Mouse (Mus musculus) kidney, adult 18-20 months (tissue): ENCODE results near the gene Olfr312.

ENCODE experiments used
- DNase-seq: peaks from one replicate; pipeline ENCODE4 v3.0.0; 2021

Olfr312 gene

DNA sequence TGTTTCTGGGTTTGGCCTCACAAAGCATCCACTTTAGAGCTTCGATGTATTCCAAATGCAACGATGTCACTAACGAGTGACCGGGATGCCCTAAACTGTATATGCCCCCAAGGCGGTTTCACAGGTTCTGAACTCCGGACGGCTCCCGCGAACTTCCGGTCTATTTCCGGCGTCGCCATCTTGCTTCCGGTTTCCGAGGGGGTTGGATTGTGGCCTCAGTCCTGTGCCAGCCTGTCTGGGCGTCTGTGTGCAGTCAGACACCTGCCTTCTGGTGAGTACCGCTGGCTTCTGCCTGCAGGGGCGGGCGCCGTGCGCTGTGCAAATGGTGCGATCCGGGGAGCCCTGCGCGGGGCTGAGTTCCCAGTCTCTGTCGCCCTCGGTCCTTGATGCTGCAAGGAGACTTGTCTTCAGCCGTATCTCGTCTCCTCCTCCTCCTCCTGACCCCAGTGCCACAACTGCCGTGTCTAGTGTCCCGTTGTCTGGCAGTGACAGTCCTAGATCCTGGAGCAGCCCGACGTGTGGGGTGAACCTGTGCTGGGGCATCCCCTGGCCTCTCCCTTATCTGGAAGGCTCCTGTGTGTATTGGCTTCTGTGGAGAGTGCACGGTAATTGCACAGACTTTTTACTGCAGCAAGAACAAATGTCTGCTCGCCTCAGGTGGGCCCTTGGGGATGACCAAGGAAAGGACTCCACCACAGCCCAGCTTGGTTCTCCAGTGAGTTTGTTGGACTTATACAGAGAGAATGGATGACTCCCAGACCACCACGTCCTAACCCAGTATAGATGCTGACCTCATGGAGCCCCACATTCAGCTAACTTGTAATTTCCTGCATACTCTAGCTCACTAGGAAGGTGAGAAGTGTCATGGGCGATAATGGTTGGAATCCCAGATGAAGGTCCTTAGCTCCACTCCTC, 38.3 kb downstream of the Olfr312 start, which contains the start of gene 2810021J22Rik:
Gene 2810021J22Rik (plus strand): TSS at position 178 of the 915 bp plus-strand sequence.
- DNase-seq = peak; percentile 84

DNA sequence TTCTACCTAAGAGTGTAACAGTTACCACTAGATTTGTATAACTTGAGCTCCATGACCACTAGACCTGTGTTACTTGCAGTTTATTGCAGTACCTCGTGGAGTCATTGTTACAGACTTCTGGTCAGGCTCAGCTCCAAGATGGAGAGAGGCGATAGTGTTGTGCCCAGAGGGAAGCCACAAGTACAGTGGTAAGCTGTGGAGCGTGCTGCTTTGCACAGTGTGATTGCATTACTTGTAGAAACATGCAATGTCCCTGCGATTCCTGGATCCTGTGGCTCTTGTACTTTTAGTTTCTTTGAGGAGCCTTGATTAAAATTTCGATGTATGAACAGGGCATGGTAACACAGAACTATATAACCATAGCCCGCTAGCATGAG, 38.9 kb downstream of the Olfr312 start:
- DNase-seq = peak; percentile 10

DNA sequence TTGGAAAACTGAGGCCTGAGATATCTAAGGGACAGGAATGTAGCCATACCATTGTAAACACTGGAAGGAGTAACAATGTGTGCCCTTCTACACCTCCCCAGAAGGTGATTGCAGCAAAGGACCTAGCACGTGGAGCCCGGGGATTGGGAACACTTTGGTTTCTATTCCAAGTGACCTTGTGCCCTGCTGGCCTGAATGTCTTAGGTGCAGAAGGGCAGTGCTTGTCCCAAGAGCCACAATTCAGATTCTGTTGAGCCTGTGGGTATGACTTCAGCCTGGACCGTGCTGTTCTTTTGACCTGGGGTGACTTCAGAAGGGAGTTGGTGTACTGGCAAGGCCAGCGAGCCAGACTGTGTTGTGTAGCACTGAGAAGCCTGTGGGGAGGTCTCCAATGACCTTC, 41.9 kb downstream of the Olfr312 start:
- peak; percentile 23 for DNase-seq

DNA sequence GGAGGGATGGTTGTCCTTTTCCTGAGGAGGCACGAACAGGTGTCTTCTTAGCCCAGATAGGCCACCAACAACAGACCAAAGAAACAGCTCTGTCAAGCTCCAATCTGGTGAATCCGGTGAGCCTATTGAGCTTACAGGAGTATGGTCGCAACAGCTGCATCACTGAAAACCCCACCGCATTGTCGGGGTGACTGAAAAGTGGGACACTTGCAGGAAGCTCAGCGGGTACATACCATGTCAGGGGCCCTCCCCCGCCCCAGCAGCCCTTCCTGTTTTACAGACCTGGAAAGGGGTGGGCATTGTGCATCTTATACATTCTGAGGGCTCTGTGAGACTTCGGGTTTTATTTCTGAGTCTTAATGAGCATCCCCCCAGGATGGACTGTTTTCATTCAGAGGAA, 54.7 kb downstream of the Olfr312 start:
- no peak for DNase-seq
